Mouse (Mus musculus) heart, embryonic 12.5 days (tissue): Measurements from ENCODE around the gene Serpina9. TPM values are rescaled to one million over a fixed set of nuclear protein-coding genes. Genes with fewer than 3 reads are reported as not detected.

Experiments
- ATAC-seq: fragments of 200-750 bp; cut with Nextera tagmentation; 2 replicates; pipeline ENCODE4 v1.8.0; 2017; ENCODE audit warnings: moderate TSS enrichment, moderate library complexity; ENCODE audit not compliant: insufficient number of reproducible peaks, low FRiP score
- H3K27ac ChIP-seq: fragments of 300-500 bp; sonication (generic); 2 replicates; pipeline ENCODE4 v1.5.1; 2016; ENCODE audit warnings: mild to moderate bottlenecking, moderate library complexity; ENCODE audit not compliant: poor library complexity, severe bottlenecking
- H3K27me3 ChIP-seq: fragments of 300-500 bp; sonication (generic); replicated peaks from 2 replicates; pipeline ENCODE4 v1.6.1; 2016; ENCODE audit warnings: mild to moderate bottlenecking, moderate library complexity
- H3K36me3 ChIP-seq: fragments of 300-500 bp; sonication (generic); 2 replicates; pipeline ENCODE4 v1.6.1; 2016; ENCODE audit warnings: mild to moderate bottlenecking, moderate library complexity
- H3K4me1 ChIP-seq: fragments of 300-500 bp; sonication (generic); replicated peaks from 2 replicates; pipeline ENCODE4 v1.6.1; 2016; ENCODE audit warnings: mild to moderate bottlenecking
- H3K4me2 ChIP-seq: fragments of 300-500 bp; sonication (generic); 2 replicates; pipeline ENCODE4 v1.6.1; 2016; ENCODE audit warnings: mild to moderate bottlenecking, moderate library complexity
- H3K4me3 ChIP-seq: fragments of 300-500 bp; sonication (generic); 2 replicates; pipeline ENCODE4 v1.5.1; 2016; ENCODE audit warnings: mild to moderate bottlenecking
- H3K9ac ChIP-seq: fragments of 300-500 bp; sonication (generic); 2 replicates; pipeline ENCODE4 v1.6.1; 2016; ENCODE audit warnings: mild to moderate bottlenecking, moderate library complexity
- H3K9me3 ChIP-seq: fragments of 300-500 bp; sonication (generic); replicated peaks from 2 replicates; pipeline ENCODE4 v1.6.1; 2016; ENCODE audit warnings: mild to moderate bottlenecking, moderate library complexity
- WGBS: fragments of 180-500 bp; shearing (Covaris S2); methylation state at CpG from one replicate; pipeline ENCODE4 v1.1.7; 2016; 5-methylcytosine and 5-hydroxymethylcytosine counted together
- polyA plus RNA-seq: library from polyadenylated mRNA; unstranded; fragments of >200 nt; fragmentation: Nextera tagmentation; extraction: Ambion mirVana; gene quantifications from 2 replicates; pipeline ENCODE4 v1.2.1, GENCODE M21; 2016

The Serpina9 gene
- polyA plus RNA-seq, 1 experiment from 2014 or later: 0.28 TPM

GRCm38 (mm10) chr12:103989857-103990256 lies 23.7 kb downstream of the Serpina9 start, which contains the start of gene Serpina11:
TSS of gene Serpina11 (minus strand) at chr12:103989957.
- no peaks in the 10 kb centered on the region for H3K4me1 ChIP-seq
- no peak within 1 kb of the TSS for H3K27ac ChIP-seq
- ATAC-seq: no peak
- H3K9ac ChIP-seq: no peak within 1 kb of the TSS
- H3K4me2 ChIP-seq: no peak within 1 kb of the TSS
- H3K4me3 ChIP-seq: no peak within 1 kb of the TSS
- peaks cover 52% of the 10 kb centered on the region for H3K27me3 ChIP-seq
- H3K36me3 ChIP-seq: no peaks in the 10 kb centered on the region
- 83% methylated on average over 6 of the region's 6 CpGs for WGBS
- H3K9me3 ChIP-seq: no peaks in the 10 kb centered on the region

GRCm38 (mm10) chr12:103989514-103989767 lies 24.1 kb downstream of the Serpina9 start:
- Histone ChIP-seq H3K4me1 (no peaks in the 10 kb centered on the region), H3K9ac (no peak overlapping the region), H3K4me3 (no peak overlapping the region), H3K27ac (no peak overlapping the region), H3K36me3 (no peaks in the 10 kb centered on the region), H3K9me3 (no peaks in the 10 kb centered on the region), H3K27me3 (peaks cover 48% of the 10 kb centered on the region), H3K4me2 (no peak overlapping the region)
- WGBS: 59% methylated on average over 2 of the region's 2 CpGs
- no peak for ATAC-seq

DNA sequence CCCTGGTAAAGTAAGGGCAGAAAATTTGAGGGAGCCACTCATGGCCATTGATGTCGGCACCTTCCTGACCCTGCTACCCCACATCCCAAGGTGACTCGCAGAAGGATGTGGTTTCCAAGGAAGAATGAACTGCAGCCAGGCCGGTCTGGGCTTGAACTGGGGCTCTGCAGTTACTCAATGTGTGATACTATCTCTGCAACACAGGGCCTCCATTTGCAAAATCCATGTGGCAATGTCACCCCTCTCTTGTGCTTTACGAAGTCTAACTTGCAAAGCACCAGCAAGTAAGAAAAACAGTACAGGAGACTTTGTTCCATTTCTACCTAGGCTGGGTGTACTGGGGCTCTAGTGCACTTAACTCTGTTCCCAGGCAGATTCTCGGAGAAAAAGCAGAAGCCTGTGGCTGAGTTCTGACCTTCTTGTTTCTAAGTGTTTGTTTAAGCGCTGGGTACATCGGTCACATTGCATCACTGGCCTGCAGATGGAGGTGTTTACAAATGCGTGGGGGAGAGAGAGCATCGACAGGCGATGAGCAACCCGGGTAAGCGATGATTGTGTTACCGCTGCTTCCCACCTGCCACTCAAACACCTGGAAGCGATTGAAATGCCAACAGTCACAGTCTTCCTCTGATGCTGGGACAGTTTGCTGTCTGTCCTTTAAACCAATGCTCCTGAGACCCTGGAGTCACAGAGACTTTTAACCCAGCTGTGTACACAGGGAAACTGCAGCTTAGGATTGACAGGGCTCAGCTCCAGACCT lies 24.6 kb downstream of the Serpina9 start:
- ATAC-seq: no peak
- Histone ChIP-seq H3K36me3 (no peaks in the 10 kb centered on the region), H3K27ac (no peak overlapping the region), H3K9ac (no peak overlapping the region), H3K9me3 (no peaks in the 10 kb centered on the region), H3K27me3 (peaks cover 43% of the 10 kb centered on the region), H3K4me1 (no peaks in the 10 kb centered on the region), H3K4me2 (no peak overlapping the region), H3K4me3 (no peak overlapping the region)
- WGBS: 48% methylated on average over 14 of the region's 14 CpGs

- H3K4me1 ChIP-seq: 0 out of 2 replicates have a peak, but pooled peaks cover 4% of the 10 kb centered on the region
- no peak overlapping the region for H3K4me3 ChIP-seq
- H3K9ac ChIP-seq: no peak overlapping the region
- no peak overlapping the region for H3K27ac ChIP-seq
- 59% methylated on average over 5 of the region's 5 CpGs for WGBS
- no peak overlapping the region for H3K4me2 ChIP-seq
- ATAC-seq: no peak
- H3K36me3 ChIP-seq: no peaks in the 10 kb centered on the region
- no peaks in the 10 kb centered on the region for H3K9me3 ChIP-seq
- peaks cover 27% of the 10 kb centered on the region for H3K27me3 ChIP-seq
Measured at GRCm38 (mm10) chr12:103985868-103986267, 27.7 kb downstream of the Serpina9 start.

DNA sequence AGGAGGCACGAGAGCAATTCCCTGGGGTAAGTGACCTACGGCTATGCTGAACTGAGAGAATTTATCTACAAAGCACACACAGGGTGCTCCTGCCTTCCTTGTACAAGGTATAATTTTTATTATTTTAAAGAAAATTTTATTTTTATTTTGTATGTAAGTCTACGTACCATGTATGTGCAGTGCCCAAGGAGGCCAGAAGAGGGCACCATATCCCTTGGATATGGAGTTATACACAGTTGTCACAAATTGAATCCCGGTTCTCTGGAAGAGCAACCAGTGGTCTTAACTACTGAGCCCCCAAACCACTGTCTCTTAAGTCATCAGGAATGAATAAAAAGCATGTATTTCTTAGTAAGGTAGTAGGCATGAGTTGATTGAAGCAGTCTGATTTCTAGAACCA lies 28.6 kb downstream of the Serpina9 start:
- Histone ChIP-seq H3K36me3 (no peaks in the 10 kb centered on the region), H3K4me1 (0 out of 2 replicates have a peak, but pooled peaks cover 4% of the 10 kb centered on the region), H3K9me3 (no peaks in the 10 kb centered on the region), H3K4me2 (no peak overlapping the region), H3K4me3 (no peak overlapping the region), H3K27me3 (peaks cover 27% of the 10 kb centered on the region), H3K9ac (no peak overlapping the region), H3K27ac (no peak overlapping the region)
- ATAC-seq: no peak
- WGBS: 53% methylated on average over 4 of the region's 4 CpGs

- peaks cover 10% of the 10 kb centered on the region for H3K27me3 ChIP-seq
- H3K9me3 ChIP-seq: no peaks in the 10 kb centered on the region
- no peak overlapping the region for H3K4me2 ChIP-seq
- no peak overlapping the region for H3K4me3 ChIP-seq
- no peak overlapping the region for H3K9ac ChIP-seq
- H3K4me1 ChIP-seq: 0 out of 2 replicates have a peak, but pooled peaks cover 4% of the 10 kb centered on the region
- 38% methylated on average over 7 of the region's 7 CpGs for WGBS
- H3K36me3 ChIP-seq: no peaks in the 10 kb centered on the region
- H3K27ac ChIP-seq: no peak overlapping the region
- ATAC-seq: no peak
Measured at GRCm38 (mm10) chr12:103981646-103982360, 31.8 kb downstream of the Serpina9 start.

DNA sequence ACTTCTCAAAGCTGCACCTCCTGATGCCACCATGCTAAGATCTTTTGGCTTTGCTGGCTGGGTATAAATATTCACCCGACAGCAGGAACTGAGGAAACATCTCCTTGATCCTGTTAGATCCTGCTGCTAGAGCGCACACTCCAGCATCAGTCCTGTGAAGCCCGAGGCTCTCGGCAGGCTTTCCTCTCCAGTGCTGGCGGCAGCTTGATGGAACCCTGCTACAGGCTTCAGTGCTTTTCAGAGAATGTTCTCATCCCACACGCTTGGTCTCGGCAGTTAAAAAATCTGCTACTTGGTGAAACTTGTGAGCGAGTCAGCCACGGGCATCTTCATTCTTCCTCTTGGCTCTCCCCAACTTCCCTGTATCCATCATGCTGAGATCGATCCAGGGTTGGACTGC lies 35.3 kb downstream of the Serpina9 start:
- 79% methylated on average over 10 of the region's 10 CpGs for WGBS
- Histone ChIP-seq H3K4me3 (no peak overlapping the region), H3K4me2 (no peak overlapping the region), H3K27me3 (no peaks in the 10 kb centered on the region), H3K9me3 (0 out of 2 replicates have a peak, but pooled peaks cover 1% of the 10 kb centered on the region), H3K9ac (no peak overlapping the region), H3K4me1 (0 out of 2 replicates have a peak, but pooled peaks cover 4% of the 10 kb centered on the region), H3K27ac (no peak overlapping the region), H3K36me3 (no peaks in the 10 kb centered on the region)
- ATAC-seq: no peak

DNA sequence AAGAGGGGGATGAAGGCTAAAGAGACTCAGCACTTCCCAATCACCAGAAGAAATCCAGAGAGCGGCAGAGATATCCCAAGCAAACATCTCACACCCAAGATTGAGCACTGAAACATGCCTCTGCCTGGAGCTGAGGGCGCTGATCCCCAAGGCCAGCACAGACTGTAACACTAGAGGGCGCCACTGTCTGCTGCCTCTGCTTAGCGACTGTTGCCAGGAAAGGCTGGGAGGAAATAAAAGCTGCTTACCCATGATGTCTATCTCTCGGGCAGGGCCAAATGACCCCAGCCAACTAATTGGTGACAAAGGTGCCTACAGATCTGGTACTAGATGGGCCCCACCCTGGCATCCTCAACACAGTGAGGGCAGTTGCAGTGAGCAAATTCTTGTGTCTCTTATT lies 35.7 kb downstream of the Serpina9 start:
- Histone ChIP-seq H3K4me1 (0 out of 2 replicates have a peak, but pooled peaks cover 4% of the 10 kb centered on the region), H3K9me3 (0 out of 2 replicates have a peak, but pooled peaks cover 5% of the 10 kb centered on the region), H3K9ac (no peak overlapping the region), H3K4me2 (no peak overlapping the region), H3K36me3 (no peaks in the 10 kb centered on the region), H3K27ac (no peak overlapping the region), H3K27me3 (no peaks in the 10 kb centered on the region), H3K4me3 (no peak overlapping the region)
- ATAC-seq: no peak
- 41% methylated on average over 5 of the region's 5 CpGs for WGBS

DNA sequence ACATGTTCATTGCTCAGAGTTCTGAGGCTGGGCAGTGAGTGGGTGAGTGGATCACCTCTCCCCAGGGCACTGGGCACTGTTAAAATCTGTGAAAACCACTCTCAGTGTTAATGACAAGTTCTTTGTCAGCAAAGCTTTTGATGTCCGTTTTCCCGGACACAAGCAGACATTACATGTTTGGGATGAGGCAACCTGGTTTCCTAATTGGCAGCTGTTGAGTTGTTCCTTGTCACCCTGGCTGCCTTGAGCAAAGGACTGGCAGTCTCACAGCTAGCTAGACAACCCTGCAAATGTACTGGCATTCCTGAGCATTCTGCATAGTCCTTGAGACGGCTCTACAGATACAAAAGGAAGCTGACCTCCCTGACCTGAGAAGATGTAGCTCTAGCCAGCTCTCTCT lies 36.5 kb downstream of the Serpina9 start:
- Histone ChIP-seq H3K9ac (no peak overlapping the region), H3K9me3 (0 out of 2 replicates have a peak, but pooled peaks cover 5% of the 10 kb centered on the region), H3K4me2 (no peak overlapping the region), H3K27ac (no peak overlapping the region), H3K4me1 (0 out of 2 replicates have a peak, but pooled peaks cover 4% of the 10 kb centered on the region), H3K27me3 (no peaks in the 10 kb centered on the region), H3K4me3 (no peak overlapping the region), H3K36me3 (no peaks in the 10 kb centered on the region)
- ATAC-seq: no peak
- WGBS: 58% methylated on average over 3 of the region's 3 CpGs

DNA sequence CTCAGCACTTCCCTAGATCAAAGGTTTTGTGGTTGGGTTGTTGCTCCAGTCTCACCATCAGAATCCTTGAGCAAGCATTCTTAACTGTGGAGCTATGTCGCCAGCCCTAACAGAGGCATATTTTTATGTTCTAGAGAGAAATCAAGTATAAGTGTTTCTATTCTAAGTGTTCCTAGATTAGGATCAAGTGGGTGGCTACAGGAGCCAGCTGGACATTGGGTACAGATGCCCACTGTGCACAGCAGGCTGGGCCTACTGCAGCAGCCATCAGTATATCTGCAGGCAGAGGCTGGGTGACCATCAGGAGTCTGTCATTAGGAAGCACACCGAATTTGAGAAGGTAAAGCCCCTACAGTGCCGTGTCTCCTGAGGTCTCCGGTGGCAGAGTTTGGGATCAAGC lies 42.5 kb downstream of the Serpina9 start:
- Histone ChIP-seq H3K9ac (no peak overlapping the region), H3K27ac (no peak overlapping the region), H3K36me3 (no peaks in the 10 kb centered on the region), H3K4me2 (no peak overlapping the region), H3K27me3 (no peaks in the 10 kb centered on the region), H3K4me3 (no peak overlapping the region), H3K9me3 (peaks cover 25% of the 10 kb centered on the region; the same call in 1 of the 2 replicates), H3K4me1 (no peaks in the 10 kb centered on the region)
- no peak for ATAC-seq
- 82% methylated on average over 4 of the region's 4 CpGs for WGBS

DNA sequence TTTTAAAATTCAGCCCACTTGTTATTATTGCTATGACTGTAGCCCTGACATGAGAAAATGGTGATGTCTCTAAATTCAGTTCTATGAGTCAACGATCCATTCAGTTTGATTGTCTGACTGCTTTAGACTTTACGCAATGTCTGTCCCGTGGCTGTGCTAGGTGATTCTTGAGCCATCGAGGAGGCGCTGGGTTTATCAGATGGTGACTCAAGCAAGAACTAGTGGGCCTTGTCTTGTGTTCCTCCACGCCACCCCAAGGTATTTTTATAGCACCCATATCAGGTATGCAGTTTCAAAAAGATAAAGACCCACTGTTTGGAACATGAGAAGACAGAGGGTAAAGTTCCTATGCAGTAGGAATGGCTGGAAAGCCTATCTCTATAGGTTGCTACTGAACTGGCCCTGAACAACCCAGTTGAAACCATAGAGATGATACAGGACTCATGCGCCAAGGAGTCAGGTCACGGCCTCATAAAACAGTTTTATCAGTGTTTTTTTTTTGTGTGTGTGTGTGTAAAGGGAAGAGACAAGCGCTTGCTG lies 43.9 kb downstream of the Serpina9 start:
- no peaks in the 10 kb centered on the region for H3K4me1 ChIP-seq
- ATAC-seq: no peak
- no peaks in the 10 kb centered on the region for H3K27me3 ChIP-seq
- no peaks in the 10 kb centered on the region for H3K36me3 ChIP-seq
- H3K4me2 ChIP-seq: no peak overlapping the region
- H3K9me3 ChIP-seq: peaks cover 32% of the 10 kb centered on the region; the same call in 1 of the 2 replicates
- H3K9ac ChIP-seq: no peak overlapping the region
- H3K27ac ChIP-seq: no peak overlapping the region
- 83% methylated on average over 9 of the region's 9 CpGs for WGBS
- no peak overlapping the region for H3K4me3 ChIP-seq
